Mouse (Mus musculus): ENCODE results near the gene Olfr1340.

Gene Olfr1340

DNA sequence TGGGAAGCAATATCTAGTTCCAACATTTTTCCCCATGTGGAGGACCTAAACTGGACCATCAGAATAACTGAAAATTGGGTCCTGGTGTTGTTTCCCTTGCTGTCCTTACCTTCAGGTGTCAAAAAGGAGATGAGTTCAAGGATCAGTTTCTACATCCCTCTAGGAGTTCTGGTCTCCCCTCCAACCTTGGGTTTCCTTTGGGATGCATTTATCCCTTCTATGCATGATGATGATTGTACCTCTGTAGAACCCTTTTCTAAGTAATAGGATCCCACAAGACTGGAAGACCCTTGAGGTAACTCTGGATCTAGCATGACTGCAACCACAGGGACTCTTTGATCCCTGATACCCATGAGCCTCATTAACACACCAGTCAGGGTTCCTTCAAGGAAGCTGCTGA is at the start of gene Olfr1340:
TSS of gene Olfr1340 (plus strand) at position 301 of the 400 bp plus-strand sequence.
- DNase-seq (ENCODE audit: low read depth, low spot score): no peak

- no peak for DNase-seq (ENCODE audit: low read depth, low spot score)
These were observed 32.9 kb upstream of the Olfr1340 start for GRCm38 (mm10) chr4:118687086-118687485.

GRCm38 (mm10) chr4:118692412-118692973 is 27.4 kb upstream of the Olfr1340 start, which contains the start of gene Olfr1342:
Olfr1342 (minus strand) TSS chr4:118692756.
- no peak for DNase-seq (ENCODE audit: low read depth, low spot score)

DNA sequence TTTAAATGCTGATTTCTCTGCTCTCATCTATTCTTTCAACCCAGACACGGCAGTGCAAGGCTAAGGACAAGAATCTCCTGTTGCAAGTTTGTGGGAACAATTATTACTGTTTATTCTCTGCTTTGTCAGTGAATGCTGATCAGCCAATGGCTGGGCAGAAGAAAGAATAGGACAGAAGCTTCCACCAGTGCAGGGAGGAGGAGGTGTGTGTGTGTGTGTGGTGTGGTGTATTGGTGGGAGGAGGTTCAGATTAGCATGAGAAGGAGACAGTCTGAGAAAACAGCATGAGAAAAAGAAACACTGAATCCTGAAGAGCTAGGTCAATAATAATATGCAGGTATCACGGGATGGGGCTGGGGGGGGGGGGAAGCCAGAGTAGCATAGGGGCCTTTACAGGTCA is 26.1 kb upstream of the Olfr1340 start:
- DNase-seq (ENCODE audit: low read depth, low spot score): no peak

DNA sequence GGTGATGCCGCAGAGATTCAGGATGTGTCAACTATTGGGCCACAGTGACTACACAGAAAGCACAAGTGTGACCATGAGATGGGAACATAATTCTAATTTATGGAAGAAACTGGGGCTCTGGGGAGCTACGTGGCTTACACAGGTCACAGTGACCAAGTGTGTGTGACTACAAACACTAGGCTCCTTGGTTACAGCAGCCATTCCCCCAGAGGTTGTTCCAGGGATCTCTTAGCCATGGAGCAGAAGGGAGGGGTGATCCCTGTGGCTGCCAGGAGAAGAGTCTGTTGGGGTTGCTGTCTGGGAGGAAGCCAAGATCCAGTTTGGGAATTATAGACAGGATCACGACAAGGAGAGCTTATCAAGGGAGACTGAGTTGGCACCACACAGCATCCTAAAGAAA is 16.7 kb upstream of the Olfr1340 start, which contains the start of gene Olfr1341:
TSS of gene Olfr1341 (plus strand) at position 301 of the 400 bp plus-strand sequence.
- DNase-seq (ENCODE audit: low read depth, low spot score): no peak

DNA sequence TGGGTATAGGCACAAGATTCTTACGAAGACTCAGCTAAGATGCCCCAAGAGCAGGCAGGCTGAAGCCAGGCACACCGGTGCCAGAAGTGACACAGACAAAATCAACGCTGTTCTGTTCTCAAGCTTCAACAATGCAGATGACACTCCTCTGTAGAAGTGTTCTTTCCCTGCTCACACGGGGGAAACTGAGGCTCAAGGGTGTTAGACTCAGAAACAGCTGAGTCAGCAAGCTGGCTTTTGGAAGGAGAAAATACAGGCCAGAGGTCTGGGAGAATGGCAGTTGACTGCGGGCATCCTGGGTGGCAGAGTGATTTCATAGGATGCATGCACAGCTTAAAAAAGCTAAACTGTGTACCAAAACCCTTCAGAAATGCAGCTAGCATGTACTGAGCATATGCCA is 11.9 kb upstream of the Olfr1340 start:
- DNase-seq (ENCODE audit: low read depth, low spot score): no peak

- DNase-seq (ENCODE audit: low read depth, low spot score): no peak
These were observed 8.3 kb upstream of the Olfr1340 start for GRCm38 (mm10) chr4:118711656-118712055.

DNA sequence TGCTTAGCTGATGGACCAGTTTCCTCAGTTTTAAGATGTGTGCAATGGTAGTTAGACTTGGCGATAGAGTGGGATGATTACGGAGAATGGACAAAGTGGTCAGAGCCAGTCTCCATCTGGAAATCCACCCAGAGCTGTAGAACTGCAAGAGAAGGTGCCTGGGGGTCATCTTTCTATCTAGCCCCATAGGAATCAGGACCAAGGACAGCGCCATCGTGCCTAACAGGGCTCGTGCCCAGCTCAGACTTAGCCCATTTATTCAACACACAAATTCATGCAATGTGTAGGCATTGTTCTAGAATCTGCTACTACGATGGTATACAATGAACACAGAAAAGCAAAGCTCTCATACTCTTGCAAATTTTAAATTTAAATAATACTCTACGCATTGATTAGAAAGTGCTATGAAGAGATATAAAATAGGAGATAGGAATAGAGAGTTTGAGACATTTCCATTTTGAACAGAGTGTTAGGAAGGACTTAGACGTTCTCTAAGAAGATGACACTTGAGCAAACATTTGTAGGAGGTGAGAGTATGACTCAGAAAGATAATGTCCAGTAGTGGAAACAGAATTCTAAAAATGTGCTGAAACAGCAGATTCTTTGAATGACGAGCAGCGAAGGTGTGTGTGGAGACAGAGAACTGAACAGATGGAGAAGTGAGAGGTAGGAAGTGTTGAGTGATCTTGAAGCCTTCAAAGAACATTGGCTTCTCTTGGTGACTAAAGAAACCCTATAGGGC is 2.0 kb downstream of the Olfr1340 start:
- DNase-seq (ENCODE audit: low read depth, low spot score): no peak

- DNase-seq (ENCODE audit: low read depth, low spot score): no peak
These were observed 11.9 kb downstream of the Olfr1340 start, which contains the start of gene Olfr1339 for GRCm38 (mm10) chr4:118731875-118732274. Olfr1339 (plus strand) TSS chr4:118732175.

DNA sequence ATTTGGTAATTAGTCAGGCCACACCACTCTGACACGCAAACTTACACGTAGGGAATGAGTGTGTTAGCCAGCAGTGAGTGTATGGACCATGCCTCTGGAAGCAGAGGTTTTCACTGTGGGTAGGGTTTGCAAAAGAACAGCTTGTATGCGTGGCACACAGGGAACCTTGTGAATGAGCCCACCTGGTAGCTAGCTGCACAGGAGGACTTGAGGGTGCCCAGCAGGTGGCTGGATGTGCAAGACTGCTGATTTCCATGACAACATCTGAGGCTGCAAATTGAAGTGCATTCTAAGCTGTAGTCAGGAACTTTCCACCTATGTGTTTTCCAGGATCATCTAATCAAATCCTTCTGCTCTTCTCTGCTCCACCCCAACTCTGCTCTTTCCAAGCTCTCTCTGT is 19.6 kb downstream of the Olfr1340 start:
- no peak for DNase-seq (ENCODE audit: low read depth, low spot score)

- no peak for DNase-seq (ENCODE audit: low read depth, low spot score)
These were observed 21.2 kb downstream of the Olfr1340 start for GRCm38 (mm10) chr4:118740988-118741698.

- DNase-seq (ENCODE audit: low read depth, low spot score): no peak
These were observed 21.9 kb downstream of the Olfr1340 start for GRCm38 (mm10) chr4:118741881-118742280.

DNA sequence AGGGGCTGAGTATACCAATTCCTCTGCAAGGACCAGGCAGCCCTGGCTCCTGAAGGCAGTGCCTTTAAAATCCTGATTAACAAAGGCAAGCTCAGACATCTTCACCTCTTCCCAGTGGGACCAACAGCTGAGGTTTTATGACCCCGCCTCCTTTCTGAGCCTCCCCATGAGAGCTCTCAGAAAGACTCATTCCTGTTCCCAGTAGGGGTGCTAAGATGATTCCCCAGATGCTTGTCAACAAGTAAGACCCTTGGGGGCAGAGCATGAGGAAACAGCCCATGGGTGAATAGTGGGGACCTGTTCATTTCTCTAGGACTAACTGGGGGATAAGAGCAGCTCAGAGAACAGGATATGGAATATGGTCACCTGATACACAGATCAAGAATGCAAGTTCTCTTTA is 38.7 kb downstream of the Olfr1340 start, which contains the start of gene Olfr1338:
TSS of gene Olfr1338 (minus strand) at position 101 of the 400 bp plus-strand sequence.
- DNase-seq (ENCODE audit: low read depth, low spot score): no peak
